Mouse (Mus musculus): ENCODE data around the gene Prps1. TPM values are rescaled to one million over a fixed set of nuclear protein-coding genes. Genes with fewer than 3 reads are reported as not detected.
"Not testable (repeated sequence)": the region's sequence is repeated elsewhere in the genome, so short reads cannot be mapped to it uniquely, and the experiment has no call there.

Gene Prps1
- polyA plus RNA-seq, 1 experiment from 2014 or later: 54.0 TPM

- no peak overlapping the region; the same call in 1 of the 2 replicates for H3K27ac ChIP-seq (replicated peaks)
- no peaks in the 10 kb centered on the region for H3K27me3 ChIP-seq (replicated peaks)
- no peaks in the 10 kb centered on the region for H3K36me3 ChIP-seq
- no peak for ATAC-seq (ENCODE audit: extremely low read depth, insufficient number of reproducible peaks, low FRiP score, low TSS enrichment)
- 41% methylated on average over 9 of the region's 9 CpGs for WGBS
- H3K9me3 ChIP-seq: no peaks in the 10 kb centered on the region
- H3K4me3 ChIP-seq: no peak overlapping the region
- no peak overlapping the region for H3K4me2 ChIP-seq
- peaks cover 14% of the 10 kb centered on the region for H3K4me1 ChIP-seq
- H3K9ac ChIP-seq: no peak overlapping the region
These were observed 45.2 kb downstream of the Prps1 start for GRCm38 (mm10) chrX:140501401-140502301.

GRCm38 (mm10) chrX:140503905-140504304 lies 47.5 kb downstream of the Prps1 start:
- no peak overlapping the region for H3K27ac ChIP-seq (replicated peaks)
- WGBS: 18% methylated on average over 7 of the region's 7 CpGs
- H3K9ac ChIP-seq: no peak overlapping the region
- no peaks in the 10 kb centered on the region for H3K36me3 ChIP-seq
- H3K4me2 ChIP-seq: no peak overlapping the region
- H3K4me1 ChIP-seq: peaks cover 14% of the 10 kb centered on the region
- no peak for ATAC-seq (ENCODE audit: extremely low read depth, insufficient number of reproducible peaks, low FRiP score, low TSS enrichment)
- no peaks in the 10 kb centered on the region for H3K27me3 ChIP-seq (replicated peaks)
- no peaks in the 10 kb centered on the region for H3K9me3 ChIP-seq
- no peak overlapping the region for H3K4me3 ChIP-seq

GRCm38 (mm10) chrX:140505497-140506238 lies 49.3 kb downstream of the Prps1 start:
- WGBS: 68% methylated on average over 15 of the region's 15 CpGs
- Histone ChIP-seq H3K9me3 (no peaks in the 10 kb centered on the region), H3K4me2 (no peak overlapping the region), H3K27me3 (replicated peaks) (0 out of 2 replicates have a peak, but pooled peaks cover 4% of the 10 kb centered on the region), H3K4me1 (peaks cover 21% of the 10 kb centered on the region), H3K4me3 (no peak overlapping the region), H3K9ac (no peak overlapping the region), H3K27ac (replicated peaks) (no peak overlapping the region), H3K36me3 (no peaks in the 10 kb centered on the region)
- ATAC-seq (ENCODE audit: extremely low read depth, insufficient number of reproducible peaks, low FRiP score, low TSS enrichment): no peak

GRCm38 (mm10) chrX:140506436-140507180 lies 50.2 kb downstream of the Prps1 start:
- Histone ChIP-seq H3K27me3 (replicated peaks) (0 out of 2 replicates have a peak, but pooled peaks cover 9% of the 10 kb centered on the region), H3K27ac (replicated peaks) (no peak overlapping the region), H3K36me3 (no peaks in the 10 kb centered on the region), H3K4me2 (no peak overlapping the region), H3K4me1 (peaks cover 23% of the 10 kb centered on the region), H3K9ac (no peak overlapping the region), H3K4me3 (no peak overlapping the region), H3K9me3 (no peaks in the 10 kb centered on the region)
- WGBS: 76% methylated on average over 6 of the region's 6 CpGs
- no peak for ATAC-seq (ENCODE audit: extremely low read depth, insufficient number of reproducible peaks, low FRiP score, low TSS enrichment)

- Histone ChIP-seq H3K36me3 (no peaks in the 10 kb centered on the region), H3K27ac (replicated peaks) (no peak overlapping the region), H3K4me3 (no peak overlapping the region), H3K27me3 (replicated peaks) (0 out of 2 replicates have a peak, but pooled peaks cover 13% of the 10 kb centered on the region), H3K9ac (no peak overlapping the region), H3K4me2 (no peak overlapping the region), H3K9me3 (no peaks in the 10 kb centered on the region), H3K4me1 (peaks cover 20% of the 10 kb centered on the region; the same call in 1 of the 2 replicates)
- 80% methylated on average over 1 of the region's 1 CpGs for WGBS
- no peak for ATAC-seq (ENCODE audit: extremely low read depth, insufficient number of reproducible peaks, low FRiP score, low TSS enrichment)
These were observed 51.0 kb downstream of the Prps1 start for GRCm38 (mm10) chrX:140507377-140507776.

- H3K36me3 ChIP-seq; H3K9ac ChIP-seq; H3K9me3 ChIP-seq; H3K27ac ChIP-seq (replicated peaks); H3K4me3 ChIP-seq; H3K4me2 ChIP-seq; ATAC-seq (ENCODE audit: extremely low read depth, insufficient number of reproducible peaks, low FRiP score, low TSS enrichment): not testable (repeated sequence)
- 74% methylated on average over 4 of the region's 4 CpGs for WGBS
- Histone ChIP-seq H3K27me3 (replicated peaks) (peaks cover 24% of the 10 kb centered on the region), H3K4me1 (peaks cover 20% of the 10 kb centered on the region; the same call in 1 of the 2 replicates)
These were observed 52.4 kb downstream of the Prps1 start for GRCm38 (mm10) chrX:140508791-140509190.

- 57% methylated on average over 6 of the region's 6 CpGs for WGBS
- Histone ChIP-seq H3K27ac (replicated peaks) (no peak overlapping the region), H3K27me3 (replicated peaks) (peaks cover 29% of the 10 kb centered on the region), H3K36me3 (no peaks in the 10 kb centered on the region), H3K4me1 (peaks cover 20% of the 10 kb centered on the region; the same call in 1 of the 2 replicates), H3K9ac (no peak overlapping the region), H3K4me3 (no peak overlapping the region), H3K4me2 (no peak overlapping the region), H3K9me3 (no peaks in the 10 kb centered on the region)
- no peak for ATAC-seq (ENCODE audit: extremely low read depth, insufficient number of reproducible peaks, low FRiP score, low TSS enrichment)
These were observed 53.4 kb downstream of the Prps1 start for GRCm38 (mm10) chrX:140509817-140510216.

GRCm38 (mm10) chrX:140510696-140511429 lies 54.5 kb downstream of the Prps1 start:
- WGBS: 34% methylated on average over 24 of the region's 24 CpGs
- H3K4me2 ChIP-seq: peak overlapping the region; percentile 62
- peaks cover 30% of the 10 kb centered on the region for H3K27me3 ChIP-seq (replicated peaks)
- no peak for ATAC-seq (ENCODE audit: extremely low read depth, insufficient number of reproducible peaks, low FRiP score, low TSS enrichment)
- H3K36me3 ChIP-seq: no peaks in the 10 kb centered on the region
- peak overlapping the region; percentile 29 for H3K4me3 ChIP-seq
- no peaks in the 10 kb centered on the region for H3K9me3 ChIP-seq
- no peak overlapping the region for H3K27ac ChIP-seq (replicated peaks)
- peak overlapping the region; percentile 61; the same call in 1 of the 2 replicates for H3K9ac ChIP-seq
- H3K4me1 ChIP-seq: peaks cover 20% of the 10 kb centered on the region; the same call in 1 of the 2 replicates

GRCm38 (mm10) chrX:140511687-140512651 lies 55.6 kb downstream of the Prps1 start:
- WGBS: 58% methylated on average over 7 of the region's 7 CpGs
- ATAC-seq (ENCODE audit: extremely low read depth, insufficient number of reproducible peaks, low FRiP score, low TSS enrichment): no peak
- Histone ChIP-seq H3K36me3 (no peaks in the 10 kb centered on the region), H3K9me3 (no peaks in the 10 kb centered on the region), H3K27me3 (replicated peaks) (peaks cover 30% of the 10 kb centered on the region), H3K4me1 (peaks cover 20% of the 10 kb centered on the region; the same call in 1 of the 2 replicates), H3K9ac (no peak overlapping the region), H3K4me3 (no peak overlapping the region), H3K4me2 (no peak overlapping the region), H3K27ac (replicated peaks) (no peak overlapping the region)
